Mouse (Mus musculus): Measurements from ENCODE around the gene Atf1.

GRCm38 (mm10) chr15:100258646-100259425, 31.2 kb downstream of the Atf1 start:
- no peak for TF ChIP-seq CTCF (IDR thresholded peaks at IDR 0.05; ENCODE audit: low read depth)
- TF ChIP-seq EP300 (IDR thresholded peaks at IDR 0.05; ENCODE audit: low read depth): no peak
